Mouse (Mus musculus): ENCODE measurements at regions not wholly inside any gene's neighbourhood (a gene's known extent, or its start where the extent isn't known, plus 50 kb on each side); places are given as distances from the start of the nearest gene placed in this dataset.
"Not testable (repeated sequence)": the region's sequence is repeated elsewhere in the genome, so short reads cannot be mapped to it uniquely, and the experiment has no call there.

GRCm38 (mm10) chr1:164531741-164532140, 73.6 kb upstream of the Atp1b1 start:
- Histone ChIP-seq H3K4me3 (replicated peaks) (no peak overlapping the region), H3K9ac (no peak overlapping the region), H3K9me3 (no peaks in the 10 kb centered on the region), H3K27me3 (no peaks in the 10 kb centered on the region), H3K4me1 (no peaks in the 10 kb centered on the region), H3K27ac (no peak overlapping the region), H3K36me3 (replicated peaks) (no peaks in the 10 kb centered on the region), H3K4me2 (no peak overlapping the region)
- no peak for ATAC-seq (ENCODE audit: low FRiP score)
- 55% methylated on average over 1 of the region's 1 CpGs for WGBS

- Histone ChIP-seq H3K27ac (no peak overlapping the region), H3K36me3 (replicated peaks) (no peaks in the 10 kb centered on the region), H3K9me3 (no peaks in the 10 kb centered on the region), H3K9ac (no peak overlapping the region), H3K27me3 (no peaks in the 10 kb centered on the region), H3K4me2 (no peak overlapping the region), H3K4me3 (replicated peaks) (no peak overlapping the region), H3K4me1 (no peaks in the 10 kb centered on the region)
- ATAC-seq (ENCODE audit: low FRiP score), result no peak
- WGBS, result 90% methylated on average over 1 of the region's 1 CpGs
These were observed 68.6 kb upstream of the Atp1b1 start for GRCm38 (mm10) chr1:164526748-164527147.

- H3K4me2 ChIP-seq, result no peak overlapping the region
- no peaks in the 10 kb centered on the region for H3K36me3 ChIP-seq (replicated peaks)
- H3K4me3 ChIP-seq (replicated peaks), result no peak overlapping the region
- H3K27me3 ChIP-seq, result no peaks in the 10 kb centered on the region
- H3K9ac ChIP-seq, result no peak overlapping the region
- H3K27ac ChIP-seq, result no peak overlapping the region
- 87% methylated on average over 3 of the region's 3 CpGs for WGBS
- H3K9me3 ChIP-seq, result no peaks in the 10 kb centered on the region
- no peak for ATAC-seq (ENCODE audit: low FRiP score)
- no peaks in the 10 kb centered on the region for H3K4me1 ChIP-seq
These were observed 64.4 kb upstream of the Atp1b1 start for GRCm38 (mm10) chr1:164522377-164523150.

- H3K9ac ChIP-seq, result no peak overlapping the region
- H3K4me2 ChIP-seq, result no peak overlapping the region
- 87% methylated on average over 6 of the region's 6 CpGs for WGBS
- H3K9me3 ChIP-seq, result no peaks in the 10 kb centered on the region
- no peaks in the 10 kb centered on the region for H3K27me3 ChIP-seq
- no peak for ATAC-seq (ENCODE audit: low FRiP score)
- H3K27ac ChIP-seq, result no peak overlapping the region
- H3K4me3 ChIP-seq (replicated peaks), result no peak overlapping the region
- no peaks in the 10 kb centered on the region for H3K4me1 ChIP-seq
- H3K36me3 ChIP-seq (replicated peaks), result no peaks in the 10 kb centered on the region
These were observed 63.4 kb upstream of the Atp1b1 start for GRCm38 (mm10) chr1:164521371-164522130.

- no peak overlapping the region for H3K27ac ChIP-seq
- no peaks in the 10 kb centered on the region for H3K36me3 ChIP-seq (replicated peaks)
- 94% methylated on average over 3 of the region's 3 CpGs for WGBS
- H3K9ac ChIP-seq, result no peak overlapping the region
- no peaks in the 10 kb centered on the region for H3K9me3 ChIP-seq
- no peak overlapping the region for H3K4me3 ChIP-seq (replicated peaks)
- H3K27me3 ChIP-seq, result no peaks in the 10 kb centered on the region
- no peak for ATAC-seq (ENCODE audit: low FRiP score)
- 0 out of 2 replicates have a peak, but pooled peaks cover 2% of the 10 kb centered on the region for H3K4me1 ChIP-seq
- H3K4me2 ChIP-seq, result no peak overlapping the region
These were observed 60.7 kb upstream of the Atp1b1 start for GRCm38 (mm10) chr1:164518866-164519265.

- Histone ChIP-seq H3K36me3 (replicated peaks) (no peaks in the 10 kb centered on the region), H3K27me3 (no peaks in the 10 kb centered on the region), H3K27ac (no peak overlapping the region), H3K4me2 (no peak overlapping the region), H3K9me3 (no peaks in the 10 kb centered on the region), H3K9ac (no peak overlapping the region), H3K4me3 (replicated peaks) (no peak overlapping the region), H3K4me1 (0 out of 2 replicates have a peak, but pooled peaks cover 2% of the 10 kb centered on the region)
- 88% methylated on average over 4 of the region's 4 CpGs for WGBS
- ATAC-seq (ENCODE audit: low FRiP score), result no peak
These were observed 60.2 kb upstream of the Atp1b1 start for GRCm38 (mm10) chr1:164518308-164518707.

GRCm38 (mm10) chr1:164517362-164517761, 59.2 kb upstream of the Atp1b1 start:
- not testable (repeated sequence) for H3K4me1 ChIP-seq; ATAC-seq (ENCODE audit: low FRiP score); H3K36me3 ChIP-seq (replicated peaks); H3K4me2 ChIP-seq; H3K9me3 ChIP-seq; H3K9ac ChIP-seq; H3K27me3 ChIP-seq; H3K27ac ChIP-seq; H3K4me3 ChIP-seq (replicated peaks)
- WGBS, result 100% methylated on average over 2 of the region's 2 CpGs

GRCm38 (mm10) chr1:164511628-164512385, 53.7 kb upstream of the Atp1b1 start:
- no peak for ATAC-seq (ENCODE audit: low FRiP score)
- Histone ChIP-seq H3K27me3 (no peaks in the 10 kb centered on the region), H3K4me3 (replicated peaks) (no peak overlapping the region)

GRCm38 (mm10) chr1:164509226-164509625, 51.1 kb upstream of the Atp1b1 start:
- no peak overlapping the region for H3K9ac ChIP-seq

More at GRCm38 (mm10) chr1:164511628-164512385, 53.7 kb upstream of the Atp1b1 start:
- Histone ChIP-seq H3K9ac (no peak overlapping the region), H3K4me2 (no peak overlapping the region), H3K4me1 (peaks cover 5% of the 10 kb centered on the region; the same call in 1 of the 2 replicates), H3K27ac (no peak overlapping the region), H3K9me3 (no peaks in the 10 kb centered on the region), H3K36me3 (replicated peaks) (no peaks in the 10 kb centered on the region)
- WGBS, result 92% methylated on average over 7 of the region's 7 CpGs

GRCm38 (mm10) chr1:164508556-164508955, 50.4 kb upstream of the Atp1b1 start:
- WGBS, result 66% methylated on average over 8 of the region's 8 CpGs
- no peak overlapping the region for H3K4me3 ChIP-seq (replicated peaks)
- ATAC-seq (ENCODE audit: low FRiP score), result no peak

More at GRCm38 (mm10) chr1:164509226-164509625, 51.1 kb upstream of the Atp1b1 start:
- H3K27me3 ChIP-seq, result no peaks in the 10 kb centered on the region
- peaks cover 3% of the 10 kb centered on the region; the same call in 1 of the 2 replicates for H3K4me1 ChIP-seq
- no peaks in the 10 kb centered on the region for H3K36me3 ChIP-seq (replicated peaks)
- H3K4me3 ChIP-seq (replicated peaks), result no peak overlapping the region
- WGBS, result 69% methylated on average over 1 of the region's 1 CpGs
- no peak for ATAC-seq (ENCODE audit: low FRiP score)
- H3K27ac ChIP-seq, result no peak overlapping the region
- H3K4me2 ChIP-seq, result no peak overlapping the region
- H3K9me3 ChIP-seq, result no peaks in the 10 kb centered on the region

GRCm38 (mm10) chr1:164508106-164508505, 50.0 kb upstream of the Atp1b1 start:
- no peaks in the 10 kb centered on the region for H3K9me3 ChIP-seq
- H3K4me1 ChIP-seq, result peaks cover 3% of the 10 kb centered on the region; the same call in 1 of the 2 replicates
- H3K27ac ChIP-seq, result no peak overlapping the region
- no peak overlapping the region for H3K4me3 ChIP-seq (replicated peaks)
- H3K36me3 ChIP-seq (replicated peaks), result no peaks in the 10 kb centered on the region
- H3K27me3 ChIP-seq, result no peaks in the 10 kb centered on the region
- no peak for ATAC-seq (ENCODE audit: low FRiP score)
- H3K4me2 ChIP-seq, result no peak overlapping the region
- no peak overlapping the region for H3K9ac ChIP-seq
- WGBS, result 11% methylated on average over 5 of the region's 5 CpGs

More at GRCm38 (mm10) chr1:164508556-164508955, 50.4 kb upstream of the Atp1b1 start:
- no peaks in the 10 kb centered on the region for H3K36me3 ChIP-seq (replicated peaks)
- H3K27ac ChIP-seq, result no peak overlapping the region
- H3K4me2 ChIP-seq, result no peak overlapping the region
- H3K9ac ChIP-seq, result no peak overlapping the region
- no peaks in the 10 kb centered on the region for H3K27me3 ChIP-seq
- H3K4me1 ChIP-seq, result peaks cover 3% of the 10 kb centered on the region; the same call in 1 of the 2 replicates
- no peaks in the 10 kb centered on the region for H3K9me3 ChIP-seq
